Mouse (Mus musculus): Measurements from ENCODE around the gene A430078G23Rik. TPM values are rescaled to one million over a fixed set of nuclear protein-coding genes. Genes with fewer than 3 reads are reported as not detected.

A430078G23Rik gene
- total and polyA plus RNA-seq, 3 experiments: 2.8 to 3.8 TPM; not detected in 1

DNA sequence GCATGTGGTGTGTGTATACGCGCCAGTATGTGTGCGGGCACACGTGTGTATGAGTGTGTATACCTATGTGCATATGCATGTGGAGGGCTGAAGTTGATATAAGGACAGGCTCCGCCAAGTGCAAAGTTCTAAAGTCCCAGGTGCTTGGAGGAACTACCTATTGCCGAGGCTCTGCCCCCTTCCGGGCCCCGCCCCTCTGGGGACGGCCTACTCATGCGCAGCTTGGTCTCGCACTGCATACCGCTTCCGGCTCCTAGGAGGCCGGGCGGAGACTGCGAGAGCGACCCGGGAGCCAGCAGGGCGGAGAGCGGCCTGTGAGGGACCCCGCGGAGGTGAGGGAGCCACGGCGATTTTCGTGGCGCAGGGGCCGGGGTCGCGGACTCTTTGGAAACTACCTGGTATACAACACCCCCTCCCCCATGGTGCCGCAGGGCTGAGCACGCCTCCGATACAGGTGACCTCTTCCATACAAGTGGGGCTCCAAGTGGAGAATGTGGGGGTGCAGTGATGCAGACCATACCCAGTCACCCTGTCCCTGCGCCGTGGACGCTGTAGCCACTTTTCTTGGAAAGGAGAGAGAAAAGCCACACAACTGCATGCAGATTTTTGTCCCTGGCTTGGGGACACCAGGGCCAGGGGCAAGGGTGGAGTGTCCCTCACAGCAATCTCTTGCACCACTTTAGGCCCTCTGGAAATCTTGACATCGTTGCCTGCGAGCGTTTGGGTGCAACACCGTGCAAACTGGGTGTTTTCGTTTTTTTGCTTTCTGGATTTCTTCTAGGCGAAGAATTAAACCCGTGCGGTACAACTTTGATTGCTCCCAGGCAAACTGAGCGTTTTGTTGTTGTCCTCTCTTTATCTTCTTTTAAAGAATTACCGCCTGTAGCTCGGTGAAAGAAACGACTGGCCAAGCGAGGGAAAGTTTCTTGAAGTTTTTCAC is 39.8 kb downstream of the A430078G23Rik start, which contains the start of gene Arhgef18:
Gene Arhgef18, plus strand, starts transcription at position 236 of the 940 bp plus-strand sequence.
- no peak within 1 kb of the TSS for H3K27ac ChIP-seq (ENCODE audit: control insufficient read depth, low read depth, low read length)
- TF ChIP-seq TBP (IDR thresholded peaks at IDR 0.05; ENCODE audit: low read depth, low read length) (no peak), USF1 (IDR thresholded peaks at IDR 0.05; ENCODE audit: low read depth, low read length) (no peak), GABPA (IDR thresholded peaks at IDR 0.05; ENCODE audit: low read depth, low read length) (no peak), ZKSCAN1 (IDR thresholded peaks at IDR 0.05; ENCODE audit: low read depth, low read length) (no peak), CTCF (IDR thresholded peaks at IDR 0.05 in 2 of 3, conservative IDR thresholded peaks at IDR 0.05 in 1 of 3; ENCODE audit: control insufficient read depth in 1 of 3, insufficient read depth in 1 of 3, low read depth in 2 of 3, low read length in 3 of 3, poor library complexity in 1 of 3, severe bottlenecking in 1 of 3) (no peak), ZC3H11A (IDR thresholded peaks at IDR 0.05; ENCODE audit: low read depth, low read length) (no peak), MXI1 (IDR thresholded peaks at IDR 0.05; ENCODE audit: low read depth, low read length) (no peak)
- H3K4me3 ChIP-seq (ENCODE audit: control insufficient read depth in 1 of 2, insufficient read depth in 1 of 2, low read depth in 2 of 2, low read length in 2 of 2): no peak within 1 kb of the TSS
- peaks cover 0 to 6% of the 10 kb centered on the region in 2 experiments; a peak in 2 of 4 replicates for H3K36me3 ChIP-seq (ENCODE audit: control insufficient read depth in 1 of 2, insufficient read depth in 2 of 2, low read length in 2 of 2)
- DNase-seq (ENCODE audit: low read depth, low spot score): no peak
- no peak within 1 kb of the TSS for H3K9ac ChIP-seq (ENCODE audit: control insufficient read depth, low read depth, low read length, poor library complexity, severe bottlenecking)
- no peaks in the 10 kb centered on the region for H3K79me2 ChIP-seq (ENCODE audit: control insufficient read depth, insufficient read depth, low read length, poor library complexity)
- no peaks in the 10 kb centered on the region for H3K9me3 ChIP-seq (replicated peaks; ENCODE audit: insufficient read depth, low read length)
- H3K4me1 ChIP-seq (ENCODE audit: control insufficient read depth in 1 of 2, insufficient read depth in 2 of 2, low read length in 2 of 2): peaks cover 0 to 7% of the 10 kb centered on the region in 2 experiments; a peak in 1 of 4 replicates
- no peaks in the 10 kb centered on the region for H3K27me3 ChIP-seq (ENCODE audit: control insufficient read depth in 1 of 2, insufficient read depth in 2 of 2, low read length in 2 of 2)

DNA sequence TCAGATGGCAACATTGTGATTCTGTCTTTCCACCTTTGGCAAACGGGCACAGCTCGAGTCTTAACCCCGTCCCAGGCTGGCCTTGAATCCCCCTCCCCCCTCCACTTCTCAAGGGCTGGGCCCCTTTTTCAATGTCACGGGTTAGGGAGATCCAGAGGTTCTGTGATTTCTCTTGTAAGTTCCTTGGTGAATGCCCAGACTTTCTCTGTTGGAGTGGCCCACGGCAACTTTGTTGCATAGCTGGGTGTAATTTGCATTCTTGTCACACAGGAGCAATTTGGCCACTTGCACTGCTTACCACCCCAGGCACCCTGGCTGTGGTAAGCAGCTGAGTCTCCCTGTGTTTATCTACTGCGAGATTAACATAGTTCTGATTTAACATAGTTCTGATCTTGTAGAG is 41.4 kb downstream of the A430078G23Rik start:
- Histone ChIP-seq H3K4me1 (ENCODE audit: control insufficient read depth in 1 of 2, insufficient read depth in 2 of 2, low read length in 2 of 2) (peaks cover 0 to 7% of the 10 kb centered on the region in 2 experiments; a peak in 1 of 4 replicates), H3K36me3 (ENCODE audit: control insufficient read depth in 1 of 2, insufficient read depth in 2 of 2, low read length in 2 of 2) (peaks cover 0 to 6% of the 10 kb centered on the region in 2 experiments; a peak in 2 of 4 replicates), H3K79me2 (ENCODE audit: control insufficient read depth, insufficient read depth, low read length, poor library complexity) (no peaks in the 10 kb centered on the region), H3K9me3 (replicated peaks; ENCODE audit: insufficient read depth, low read length) (no peaks in the 10 kb centered on the region), H3K27me3 (ENCODE audit: control insufficient read depth in 1 of 2, insufficient read depth in 2 of 2, low read length in 2 of 2) (no peaks in the 10 kb centered on the region), H3K9ac (ENCODE audit: control insufficient read depth, low read depth, low read length, poor library complexity, severe bottlenecking) (no peak overlapping the region), H3K27ac (ENCODE audit: control insufficient read depth, low read depth, low read length) (no peak overlapping the region), H3K4me3 (ENCODE audit: control insufficient read depth in 1 of 2, insufficient read depth in 1 of 2, low read depth in 2 of 2, low read length in 2 of 2) (no peak overlapping the region)
- TF ChIP-seq ZNF384 (IDR thresholded peaks at IDR 0.05; ENCODE audit: low read depth, low read length): no peak
- no peak for TF ChIP-seq HCFC1 (IDR thresholded peaks at IDR 0.05; ENCODE audit: low read depth, low read length)
- DNase-seq (ENCODE audit: low read depth, low spot score): no peak

DNA sequence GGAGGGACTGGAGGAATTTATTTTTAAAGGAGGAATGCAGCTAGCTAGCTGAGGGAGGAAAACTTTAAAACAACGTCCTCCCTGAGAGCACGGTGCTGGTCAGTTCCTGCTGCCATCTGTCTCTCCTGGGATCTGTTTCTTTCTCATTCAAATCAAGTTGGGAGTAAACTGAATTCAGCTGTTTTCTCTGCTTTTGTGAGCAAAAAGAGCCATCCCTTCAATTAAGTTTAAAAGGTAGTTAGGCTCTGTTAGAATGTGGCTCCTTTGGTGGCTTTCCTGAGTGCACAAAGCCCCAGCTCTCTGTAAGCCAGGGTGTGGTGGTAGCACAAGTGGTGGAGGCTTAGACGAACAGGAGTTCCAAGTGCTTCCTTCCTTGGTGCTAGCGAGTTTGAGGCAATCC is 42.0 kb downstream of the A430078G23Rik start:
- H3K27me3 ChIP-seq (ENCODE audit: control insufficient read depth in 1 of 2, insufficient read depth in 2 of 2, low read length in 2 of 2): no peaks in the 10 kb centered on the region
- no peak overlapping the region for H3K9ac ChIP-seq (ENCODE audit: control insufficient read depth, low read depth, low read length, poor library complexity, severe bottlenecking)
- no peak overlapping the region for H3K27ac ChIP-seq (ENCODE audit: control insufficient read depth, low read depth, low read length)
- no peaks in the 10 kb centered on the region for H3K9me3 ChIP-seq (replicated peaks; ENCODE audit: insufficient read depth, low read length)
- TF ChIP-seq MYB (IDR thresholded peaks at IDR 0.05; ENCODE audit: low read depth, low read length) (no peak), TBP (IDR thresholded peaks at IDR 0.05; ENCODE audit: low read depth, low read length) (no peak), USF1 (IDR thresholded peaks at IDR 0.05; ENCODE audit: low read depth, low read length) (no peak), MXI1 (IDR thresholded peaks at IDR 0.05; ENCODE audit: low read depth, low read length) (no peak), POLR2AphosphoS5 (IDR thresholded peaks at IDR 0.05; ENCODE audit: borderline replicate concordance, low read depth, low read length) (no peak), SMC3 (IDR thresholded peaks at IDR 0.05; ENCODE audit: low read depth, low read length) (no peak), TCF12 (IDR thresholded peaks at IDR 0.05; ENCODE audit: low read depth, low read length) (no peak), ZKSCAN1 (IDR thresholded peaks at IDR 0.05; ENCODE audit: low read depth, low read length) (no peak), GATA1 (IDR thresholded peaks at IDR 0.05; ENCODE audit: low read depth, low read length) (no peak), MEF2A (IDR thresholded peaks at IDR 0.05; ENCODE audit: extremely low read depth, insufficient replicate concordance, low read depth, low read length, poor library complexity, severe bottlenecking) (no peak), CHD1 (IDR thresholded peaks at IDR 0.05; ENCODE audit: low read depth, low read length) (no peak), ELF1 (IDR thresholded peaks at IDR 0.05; ENCODE audit: low read depth, low read length) (no peak), ZNF384 (IDR thresholded peaks at IDR 0.05; ENCODE audit: low read depth, low read length) (no peak)
- H3K79me2 ChIP-seq (ENCODE audit: control insufficient read depth, insufficient read depth, low read length, poor library complexity): no peaks in the 10 kb centered on the region
- DNase-seq (ENCODE audit: low read depth, low spot score): no peak
- no peak overlapping the region for H3K4me3 ChIP-seq (ENCODE audit: control insufficient read depth in 1 of 2, insufficient read depth in 1 of 2, low read depth in 2 of 2, low read length in 2 of 2)
- peaks cover 0 to 7% of the 10 kb centered on the region in 2 experiments; a peak in 1 of 4 replicates for H3K4me1 ChIP-seq (ENCODE audit: control insufficient read depth in 1 of 2, insufficient read depth in 2 of 2, low read length in 2 of 2)
- peaks cover 0 to 6% of the 10 kb centered on the region in 2 experiments; a peak in 2 of 4 replicates for H3K36me3 ChIP-seq (ENCODE audit: control insufficient read depth in 1 of 2, insufficient read depth in 2 of 2, low read length in 2 of 2)
